Mouse (Mus musculus) B cell, adult 2 months (primary cell): ENCODE data around the gene Crybg2.
A peak's percentile ranks its signal among the peaks of the same experiment; 100 is the strongest.

Source experiments
- DNase-seq, 2 experiments: peaks; one replicate each; pipeline ENCODE4 v3.0.0; 2022

Crybg2 gene

DNA sequence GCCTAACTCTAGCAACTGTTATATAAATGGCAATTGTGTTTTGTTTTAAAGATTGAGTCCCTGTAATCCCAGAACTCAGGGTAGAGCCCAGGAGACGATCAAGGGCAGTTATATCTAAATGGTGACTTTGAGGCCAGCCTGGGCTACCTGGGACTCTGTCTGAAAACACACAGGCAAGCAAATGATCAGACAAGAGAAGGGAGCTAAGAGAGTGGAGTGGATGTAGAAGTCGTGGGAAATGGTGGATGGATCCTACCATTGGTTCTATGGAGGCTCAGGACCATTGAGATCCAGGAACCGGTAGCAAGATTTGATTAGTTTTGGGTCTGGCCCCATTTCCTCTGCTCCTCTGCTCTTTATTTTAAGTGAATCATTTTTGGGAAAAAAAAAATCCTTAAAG, 35.5 kb downstream of the Crybg2 start:
- DNase-seq, result no peak

DNA sequence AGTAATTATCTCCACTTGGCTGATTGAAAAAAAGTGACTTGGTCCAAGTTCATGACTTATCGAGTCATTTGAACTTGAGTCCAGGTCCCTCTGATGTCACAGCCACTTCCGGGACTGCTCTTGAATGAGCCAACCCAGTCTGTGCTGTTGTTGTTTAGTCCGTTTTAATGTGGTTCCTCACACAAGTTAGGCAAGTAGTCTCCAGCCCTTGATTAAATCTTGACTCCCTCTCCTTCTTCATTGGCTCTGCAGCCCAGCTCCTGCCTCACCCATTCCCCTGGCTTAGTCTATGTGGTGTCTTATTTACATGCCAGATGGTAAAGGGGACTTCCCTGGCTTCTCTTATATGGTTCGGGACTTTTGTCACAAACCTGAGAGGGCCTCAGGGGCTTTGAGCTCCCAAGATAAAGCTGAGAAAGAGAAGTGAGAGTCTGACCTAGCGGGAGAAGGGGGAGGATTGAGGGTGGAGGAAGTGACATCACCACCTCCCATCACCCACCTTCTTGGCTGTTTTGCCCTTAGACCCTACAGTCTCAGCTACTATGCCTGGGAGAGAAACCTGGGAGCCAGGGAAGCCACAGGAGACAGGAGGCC, 36.5 kb downstream of the Crybg2 start:
- DNase-seq, result peak; percentile 85 to 89

DNA sequence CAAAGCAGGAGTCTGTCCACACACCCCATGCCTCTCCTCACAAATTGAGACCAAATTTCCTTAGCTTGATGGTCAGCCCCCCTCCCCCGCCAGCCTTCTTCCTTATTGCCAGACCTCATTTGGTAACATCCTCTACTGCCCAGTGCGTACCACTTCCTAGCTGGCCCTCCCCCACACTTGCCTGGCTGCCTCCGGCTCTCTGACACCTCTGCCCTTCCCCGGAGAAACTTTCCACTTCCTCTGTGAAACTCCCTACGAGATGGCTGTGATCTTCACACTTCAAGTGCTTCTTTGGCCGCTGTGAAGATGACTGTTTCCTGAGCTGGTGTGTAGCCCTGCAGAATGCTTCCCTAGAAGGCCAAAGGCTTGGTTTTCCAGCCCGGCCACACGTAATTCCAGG, 38.0 kb downstream of the Crybg2 start:
- DNase-seq, result peak; percentile 86 to 90

DNA sequence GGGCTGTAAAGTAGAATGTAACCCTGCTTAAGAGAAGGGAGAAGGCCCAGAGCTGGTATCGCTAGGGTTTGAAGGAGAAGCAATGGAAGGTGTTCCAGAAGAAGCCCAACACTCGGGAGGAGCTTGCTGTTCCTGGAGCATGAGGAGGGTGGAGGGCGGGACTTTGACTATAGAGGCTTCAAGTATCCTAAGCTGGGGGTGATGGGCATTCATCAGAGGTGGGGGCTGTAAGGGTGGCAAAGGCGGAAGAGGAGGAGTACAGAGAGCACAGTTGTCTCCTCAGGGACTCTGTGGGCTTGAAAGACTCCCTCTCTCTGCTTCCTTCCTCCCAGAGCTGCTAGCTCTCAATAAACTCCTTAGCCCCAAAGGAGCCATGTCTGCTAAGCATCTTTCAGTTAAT, 39.6 kb downstream of the Crybg2 start:
- peak; percentile 14 to 24 for DNase-seq

DNA sequence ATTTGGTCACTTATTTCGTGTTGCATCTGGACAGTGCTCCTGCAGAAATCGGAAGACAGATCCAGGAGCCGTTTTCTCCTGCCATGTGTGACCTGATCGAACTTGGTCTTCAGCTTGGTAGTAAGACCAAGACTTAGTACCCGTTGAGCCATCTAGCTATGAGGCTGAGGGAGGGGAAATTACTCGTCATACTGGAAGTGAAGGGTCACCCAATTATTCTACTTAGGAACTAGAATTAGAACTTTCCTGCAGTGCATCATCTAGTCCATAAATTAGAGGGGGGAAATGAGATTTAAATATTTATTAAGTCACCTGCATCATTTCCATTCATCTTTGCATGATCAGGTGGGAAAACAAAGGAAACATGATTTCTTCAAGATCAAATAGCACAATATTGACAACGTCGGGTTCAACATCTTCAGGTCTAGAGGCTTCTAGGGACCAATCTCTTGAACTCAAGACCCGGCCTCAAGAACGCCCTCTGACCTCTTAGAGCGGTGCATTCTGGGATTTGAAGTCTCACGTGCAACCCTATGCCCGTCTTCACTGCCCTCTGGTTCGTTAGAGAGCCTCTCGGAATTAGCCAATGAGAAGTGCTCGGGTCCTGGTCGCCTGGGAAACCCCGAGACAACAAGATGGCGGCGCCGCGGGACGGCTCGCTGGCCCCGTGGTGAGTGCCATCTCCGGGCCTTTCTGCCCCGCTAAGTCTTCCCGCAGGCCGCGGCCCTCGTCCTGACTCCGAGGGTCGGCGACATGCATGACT, 41.5 kb downstream of the Crybg2 start, which contains the start of gene Ubxn11:
Ubxn11 (plus strand) TSS at position 592 of the 763 bp plus-strand sequence.
- peak; percentile 87 to 88 for DNase-seq

DNA sequence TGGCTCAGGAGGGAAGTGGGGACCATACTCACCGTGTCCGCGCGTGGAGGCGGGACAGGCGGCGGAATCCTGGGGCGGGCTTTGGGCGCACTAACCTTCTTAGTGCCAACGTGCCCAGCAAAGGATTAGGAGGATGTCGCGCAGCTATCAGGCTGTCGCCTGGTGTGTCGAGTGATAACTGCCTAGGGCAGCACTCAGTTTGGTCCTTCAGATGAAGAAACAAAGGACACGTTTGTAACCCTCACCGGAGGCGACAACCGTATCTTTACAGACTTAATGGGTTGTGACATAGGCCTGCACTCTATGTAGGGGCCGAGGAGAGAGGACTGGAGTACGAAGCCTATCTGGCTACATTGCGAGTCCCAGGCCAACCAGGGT, 42.1 kb downstream of the Crybg2 start:
- no peak for DNase-seq

DNA sequence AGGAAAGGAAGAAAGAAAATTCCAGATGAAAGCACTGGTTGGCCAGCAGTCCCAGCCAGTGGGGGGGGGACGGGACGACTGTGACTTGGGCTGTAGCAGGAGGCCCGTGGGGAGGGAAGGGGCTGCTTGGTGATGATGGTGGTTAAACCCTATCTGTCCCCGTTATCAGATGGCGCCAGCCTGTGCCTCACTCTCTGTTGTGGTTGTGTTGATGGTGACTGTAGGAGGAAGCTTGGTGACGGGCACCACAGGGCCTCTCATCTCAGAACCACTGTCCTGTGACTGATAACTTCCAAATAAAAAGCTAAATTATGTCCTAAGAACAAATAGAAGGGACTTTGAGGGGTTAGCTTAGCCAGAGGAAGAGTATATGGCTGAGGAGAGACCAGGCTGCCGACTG, 45.5 kb downstream of the Crybg2 start:
- no peak for DNase-seq

DNA sequence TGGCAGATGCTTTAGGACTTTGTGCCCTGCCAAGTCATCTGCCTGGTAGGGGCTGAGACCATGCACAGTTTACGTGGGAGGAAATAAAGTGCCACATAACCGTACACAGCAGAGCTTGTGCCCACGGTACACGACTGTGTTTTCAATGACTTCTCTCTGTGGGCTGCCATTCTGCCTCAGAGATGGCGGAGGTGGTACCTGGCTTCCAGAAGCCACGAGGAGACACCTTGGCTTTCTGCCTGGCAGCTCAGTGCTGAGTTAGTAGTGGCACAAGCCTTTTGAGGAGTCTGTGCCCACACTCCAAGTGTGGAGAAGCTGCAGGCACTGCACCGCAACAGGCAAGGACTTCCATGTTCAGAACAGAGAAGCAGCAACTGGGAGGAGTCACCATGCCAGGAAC, 47.1 kb downstream of the Crybg2 start:
- no peak for DNase-seq

DNA sequence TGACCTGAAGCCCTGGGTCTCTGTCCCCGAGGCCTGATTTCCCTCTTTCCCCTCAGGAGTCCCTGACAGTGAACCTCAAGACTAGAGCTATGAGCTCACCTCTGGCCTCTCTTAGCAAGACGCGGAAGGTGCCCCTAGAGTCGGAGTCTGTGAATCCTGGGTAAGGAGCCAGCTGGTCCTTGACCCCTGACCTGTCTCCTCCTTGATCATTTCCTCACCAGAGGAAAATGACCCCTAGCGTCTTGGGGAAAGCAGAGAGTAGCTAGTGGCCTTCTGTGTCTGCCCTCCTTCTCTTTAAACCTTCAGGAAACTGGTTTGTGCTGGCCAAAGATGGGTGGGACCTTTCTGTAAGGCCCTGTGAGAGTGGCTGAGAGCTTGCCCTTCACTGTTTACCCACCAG, 47.6 kb downstream of the Crybg2 start:
- DNase-seq, result no peak

DNA sequence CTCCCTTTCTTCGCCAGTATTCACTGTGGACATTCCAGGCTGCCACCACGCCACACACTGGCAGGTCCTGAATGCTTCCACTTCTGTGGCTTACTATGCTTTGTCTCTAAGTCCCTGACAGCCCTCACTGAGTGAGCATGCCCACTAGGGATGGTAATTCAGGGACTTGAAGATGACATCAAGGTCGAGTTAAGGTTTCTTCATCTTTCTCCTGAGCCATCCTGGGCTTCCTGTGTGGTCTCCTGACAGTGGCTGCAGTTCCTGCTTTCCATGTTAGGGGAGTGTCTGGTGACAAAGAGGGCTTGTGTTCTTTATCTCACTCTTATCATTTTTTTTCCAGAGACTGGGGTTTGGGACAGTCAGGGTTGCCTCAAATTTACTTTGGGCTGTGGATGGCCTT, 50.0 kb downstream of the Crybg2 start:
- no peak for DNase-seq

DNA sequence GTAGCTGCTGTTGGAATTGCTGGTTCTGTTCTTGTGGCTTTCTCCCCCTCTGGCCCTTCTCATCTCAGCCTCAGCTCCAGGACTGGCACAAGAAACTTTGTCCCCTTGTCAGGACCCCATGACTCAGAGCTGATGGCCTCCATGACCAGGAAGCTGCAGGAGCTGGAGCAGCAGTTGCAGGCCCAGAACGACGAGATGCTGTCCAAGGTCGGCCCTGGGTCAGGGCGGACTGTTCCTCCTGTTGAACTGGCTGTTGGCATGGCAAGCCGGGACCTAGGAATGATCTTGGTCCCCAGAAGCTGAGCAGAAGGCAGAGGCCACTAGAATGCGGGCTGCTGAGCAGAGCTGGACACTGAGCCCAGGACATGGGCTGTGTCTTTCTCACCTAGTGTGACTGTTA, 51.8 kb downstream of the Crybg2 start:
- no peak for DNase-seq

DNA sequence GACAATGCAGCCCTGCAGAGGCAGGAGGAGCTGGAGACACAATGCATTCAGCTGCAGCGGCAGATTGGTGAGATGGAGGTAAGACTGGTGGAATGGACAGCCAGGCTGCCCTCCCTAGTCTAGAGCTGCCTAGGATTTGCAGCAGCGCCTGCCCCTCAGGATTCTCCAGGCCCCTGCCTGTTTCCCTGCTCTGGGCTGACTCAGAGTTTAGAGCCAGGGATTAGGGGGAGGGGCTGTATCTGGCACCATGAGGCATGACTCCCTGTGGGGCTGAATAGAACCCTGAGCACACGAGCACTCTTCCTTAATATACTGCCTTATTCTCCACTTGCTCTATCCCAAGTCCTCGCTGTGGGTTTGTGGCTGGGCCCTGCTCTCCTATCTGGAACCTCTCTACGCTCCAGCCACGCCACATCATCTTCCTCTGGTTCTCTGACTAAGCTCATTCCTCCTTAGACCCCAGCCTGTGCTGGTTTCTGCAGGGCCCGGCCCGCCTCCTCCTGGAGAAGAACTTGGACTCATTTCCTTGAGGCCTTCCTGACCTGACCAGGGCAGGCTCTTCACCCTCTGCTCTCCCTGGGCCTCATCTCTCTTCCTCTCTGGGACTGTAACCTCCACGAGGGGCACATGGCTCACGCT, 52.9 kb downstream of the Crybg2 start:
- DNase-seq, result no peak

DNA sequence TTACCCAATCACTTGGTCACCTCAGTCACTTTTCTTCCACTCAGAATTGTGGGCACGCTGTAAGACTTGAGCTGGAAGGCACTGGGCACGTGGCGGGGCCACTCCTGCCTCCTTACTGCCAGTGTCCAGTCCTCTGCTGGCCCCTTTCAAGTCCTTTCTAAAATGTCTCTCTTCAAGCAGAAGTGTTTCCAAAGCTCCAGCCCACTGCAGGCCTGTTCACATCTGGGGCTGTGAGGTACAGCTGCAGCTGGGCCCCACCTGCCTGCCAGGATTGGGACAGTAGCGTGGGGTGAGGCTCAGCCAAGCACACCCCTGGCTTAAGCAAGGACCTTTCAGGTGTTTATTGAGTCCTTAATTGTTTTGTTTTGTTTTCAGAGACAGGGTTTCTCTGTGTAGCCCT, 53.4 kb downstream of the Crybg2 start:
- no peak for DNase-seq

DNA sequence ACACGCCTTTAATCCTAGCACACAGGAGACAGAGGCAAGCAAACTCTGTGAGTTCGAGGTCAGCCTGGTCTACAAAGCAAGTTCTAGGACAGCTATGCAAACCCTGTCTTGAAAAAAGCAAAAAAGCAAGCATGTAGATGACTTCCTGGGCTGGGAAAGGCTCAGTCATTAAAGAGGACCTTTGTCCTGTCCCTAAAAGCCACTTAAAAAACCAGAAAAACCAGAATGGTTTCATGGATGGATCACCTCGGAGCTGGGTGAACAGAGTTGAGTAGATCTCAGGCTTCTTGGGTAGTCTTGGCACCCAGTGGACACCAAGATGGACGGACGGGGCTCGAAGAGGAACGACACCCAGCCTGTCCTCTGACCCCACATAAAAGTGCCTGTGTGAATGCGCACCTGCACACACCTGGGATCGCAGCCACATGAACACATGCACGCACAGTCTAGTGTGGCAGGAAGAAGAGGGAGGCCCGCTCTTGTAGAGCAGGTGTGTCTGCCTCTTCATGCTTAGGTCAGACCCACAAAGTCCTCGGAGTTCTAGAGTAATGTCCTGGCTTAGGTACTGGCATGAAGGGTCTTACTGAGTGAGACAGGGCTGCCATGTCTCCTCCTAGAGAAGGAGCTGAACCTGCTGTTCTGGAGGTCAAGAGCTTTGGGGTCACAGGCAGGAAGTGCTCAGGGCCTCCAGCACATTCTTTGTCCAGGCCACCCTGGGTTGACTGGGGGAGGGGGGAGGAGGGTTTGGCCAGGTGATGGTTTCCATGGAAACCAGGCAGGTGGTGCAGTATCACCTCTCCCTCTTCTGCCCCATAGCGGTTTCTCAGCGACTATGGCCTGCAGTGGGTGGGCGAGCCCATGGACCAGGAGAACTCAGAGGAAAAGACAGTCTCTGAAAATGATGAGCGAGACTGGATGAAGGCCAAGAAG, 54.9 kb downstream of the Crybg2 start:
- DNase-seq, result no peak

DNA sequence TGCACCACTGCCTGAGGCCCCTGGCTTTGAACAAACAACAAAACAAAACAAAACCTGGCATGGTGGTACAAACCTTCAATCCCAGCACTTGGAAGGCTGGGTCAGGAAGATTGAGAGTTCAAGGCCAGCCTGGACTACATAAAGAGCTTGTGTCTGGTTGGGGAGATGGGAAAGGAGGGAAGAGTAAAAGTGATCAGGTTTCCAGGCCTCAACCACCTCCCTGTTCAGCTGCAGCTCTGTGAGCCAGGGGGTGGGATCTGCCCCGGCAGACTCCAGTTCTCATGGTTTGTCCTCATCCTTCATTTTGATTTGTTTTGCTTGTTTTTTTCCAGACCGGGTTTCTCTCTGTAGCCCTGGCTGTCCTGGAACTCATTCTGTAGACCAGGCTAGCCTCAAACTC, 55.9 kb downstream of the Crybg2 start:
- no peak for DNase-seq

DNA sequence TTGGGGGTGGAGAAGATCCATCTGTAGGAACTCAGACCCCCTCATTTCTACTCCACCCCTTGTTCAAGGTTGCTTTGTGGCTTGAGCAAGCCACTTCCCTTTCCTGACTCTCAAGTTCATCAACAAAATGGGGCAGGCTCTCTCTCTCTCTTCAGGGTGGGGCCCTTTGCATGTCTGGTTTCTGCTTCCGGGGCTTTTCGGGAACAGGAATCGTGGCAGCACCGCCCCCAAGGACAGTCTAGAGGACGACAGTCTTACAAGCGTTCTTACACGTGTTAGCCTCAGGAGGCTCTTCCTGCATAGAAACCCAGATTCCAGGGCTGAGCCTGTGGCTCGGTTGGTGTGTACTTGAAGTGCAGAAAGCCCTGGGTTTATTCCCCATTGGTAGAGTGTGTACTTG, 56.4 kb downstream of the Crybg2 start:
- peak; percentile 72 to 81 for DNase-seq

DNA sequence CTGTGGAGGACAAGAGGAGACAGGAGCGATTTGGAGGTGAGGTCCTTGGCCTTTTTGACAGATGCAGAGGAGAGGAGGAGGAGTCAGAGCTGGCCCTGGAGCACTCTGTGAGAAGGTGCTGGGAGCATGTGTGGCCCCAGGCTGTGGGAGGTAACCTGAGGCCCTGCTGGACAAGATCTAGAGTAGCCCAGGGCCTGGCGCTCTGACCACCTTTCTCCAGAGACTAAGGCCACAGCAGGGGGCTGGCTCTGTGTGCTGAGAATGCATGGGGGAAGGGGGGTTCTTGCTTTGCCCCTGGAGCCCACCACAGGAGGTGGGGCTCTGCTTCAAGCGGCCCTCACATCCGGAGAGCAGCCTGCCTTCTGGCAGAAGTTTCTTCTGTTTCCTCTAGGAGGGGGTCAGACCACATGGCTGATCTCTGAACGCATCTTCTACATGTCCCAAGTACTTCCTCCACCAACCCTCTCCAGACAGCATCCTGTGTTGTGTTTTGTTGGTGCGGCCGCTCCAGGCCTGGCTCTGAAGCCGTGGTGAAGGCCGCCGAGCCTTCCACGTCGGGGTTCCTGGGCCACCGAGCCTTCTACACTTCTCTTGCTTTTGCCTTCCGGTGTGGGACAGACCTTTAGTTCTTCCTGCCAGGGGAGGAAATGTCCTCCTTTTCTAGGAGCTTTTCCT, 57.6 kb downstream of the Crybg2 start:
- peak; percentile 51 to 54 for DNase-seq

DNA sequence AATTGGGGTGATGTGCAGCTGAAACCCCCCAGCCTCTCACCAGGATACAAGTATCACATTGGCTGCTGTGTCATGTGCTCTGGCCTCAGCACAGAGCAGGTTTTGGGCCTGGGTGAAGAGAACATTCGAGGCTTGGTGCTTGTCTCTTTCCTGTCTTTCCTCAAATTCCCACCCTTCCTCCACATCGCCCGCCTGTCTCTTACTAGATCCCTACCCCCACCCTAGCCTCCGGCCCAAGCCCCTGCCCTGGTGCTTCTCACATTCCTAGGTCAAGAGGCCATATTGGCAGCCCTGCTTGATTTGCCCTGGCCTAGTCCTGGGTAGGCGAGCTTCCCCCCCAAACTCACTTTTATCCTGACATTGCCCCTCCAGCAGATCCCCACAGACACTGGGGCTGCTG, 58.4 kb downstream of the Crybg2 start:
- no peak for DNase-seq

DNA sequence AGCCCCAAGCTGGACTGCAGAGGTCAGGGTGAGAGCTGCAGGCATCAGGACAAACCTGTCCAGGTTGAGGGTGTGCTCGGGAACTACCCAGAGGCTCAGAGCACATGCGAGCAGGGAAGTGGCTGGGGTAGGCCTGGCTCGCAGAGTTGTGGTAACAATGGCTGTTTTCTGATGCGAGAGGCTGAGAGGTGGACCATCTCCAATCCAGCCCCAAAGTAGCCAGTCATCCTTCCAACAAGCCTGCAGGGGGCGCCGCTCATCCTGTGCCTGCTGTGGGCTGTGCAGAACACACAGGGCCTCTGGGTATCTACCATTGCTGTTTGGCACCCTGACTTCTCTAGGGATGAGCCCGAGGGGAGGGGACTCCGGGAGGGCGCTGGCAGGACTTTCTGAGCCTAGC, 59.0 kb downstream of the Crybg2 start:
- DNase-seq, result peak; percentile 68 to 71

DNA sequence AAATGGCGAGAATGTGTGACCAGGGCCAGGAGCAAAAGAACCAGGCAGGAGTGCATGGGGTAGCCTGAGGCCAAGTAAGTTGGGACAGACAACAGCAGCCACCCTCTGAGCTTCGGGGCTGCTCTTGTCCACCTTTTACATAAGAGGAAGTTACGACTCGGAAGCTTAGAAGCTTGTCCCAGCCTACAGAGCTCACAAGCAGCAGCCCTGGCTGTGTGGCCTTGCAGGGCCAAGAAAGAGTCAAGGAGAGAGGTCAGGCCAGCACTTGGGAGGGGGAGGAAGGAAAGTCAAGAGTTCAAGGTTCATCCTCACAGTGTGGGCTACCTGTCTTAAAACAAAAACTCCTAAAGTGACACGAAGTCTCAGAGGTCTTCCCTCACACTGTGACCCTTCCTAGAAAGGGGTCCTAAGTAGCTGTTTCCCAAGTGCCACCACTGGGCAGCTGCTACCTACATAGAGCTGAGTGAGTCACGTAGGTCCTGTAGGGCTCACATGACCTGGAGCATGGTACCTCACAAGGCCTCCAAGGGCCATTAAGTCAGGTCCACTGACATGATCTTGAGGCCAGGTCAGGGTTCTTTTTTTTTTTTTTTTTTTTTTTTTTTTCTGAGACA, 59.7 kb downstream of the Crybg2 start:
- peak; percentile 46 to 47 for DNase-seq

DNA sequence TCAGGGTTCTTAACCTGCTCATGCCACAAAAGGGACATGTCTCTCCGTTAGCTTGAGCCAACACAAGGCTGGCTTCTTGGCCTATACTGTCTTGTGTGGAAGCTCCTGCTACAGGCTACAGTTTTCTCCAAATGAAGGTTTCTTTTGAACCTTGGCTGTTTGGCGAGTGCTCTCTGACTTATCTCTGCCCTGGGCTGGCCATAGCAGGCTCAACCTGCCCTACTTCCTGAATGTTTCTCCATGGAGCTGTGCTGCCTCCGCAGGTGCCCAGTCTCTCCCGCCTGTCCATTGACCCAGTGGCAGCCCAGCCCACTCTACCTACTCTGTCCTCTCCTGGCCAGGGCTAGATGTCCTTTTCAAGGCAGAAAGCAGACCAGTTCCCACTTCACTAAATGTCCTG, 60.3 kb downstream of the Crybg2 start:
- DNase-seq, result no peak

DNA sequence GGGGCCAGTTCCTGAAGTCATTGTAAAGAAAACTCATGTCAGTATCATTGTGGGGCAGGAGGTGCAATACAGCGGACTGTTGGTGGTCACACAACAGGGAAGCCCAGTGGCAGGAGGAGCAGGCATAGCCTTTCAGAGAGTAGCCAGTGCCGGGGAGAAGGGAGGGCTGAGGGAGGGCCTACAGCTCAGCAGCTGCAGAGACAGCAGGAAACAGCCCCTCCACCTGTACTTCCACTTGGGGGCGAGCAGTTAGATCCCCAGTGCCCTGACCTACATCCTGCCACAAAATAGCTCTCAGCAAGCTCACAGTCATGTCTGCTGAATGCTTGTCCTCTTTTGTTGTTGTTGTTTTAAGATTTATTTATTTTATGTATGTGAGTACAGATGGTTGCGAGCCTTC, 61.0 kb downstream of the Crybg2 start:
- peak; percentile 53 to 62 for DNase-seq
